Mouse (Mus musculus): Measurements from ENCODE around the gene Zfp984.
"Not testable (repeated sequence)": the region's sequence is repeated elsewhere in the genome, so short reads cannot be mapped to it uniquely, and the experiment has no call there.

The Zfp984 gene

GRCm38 (mm10) chr4:147809292-147809965 is at the start of gene Zfp984:
Gene Zfp984, minus strand, starts transcription at chr4:147809788.
- peak; percentile 8 for DNase-seq

- no peak for DNase-seq
These were observed 41.2 kb upstream of the Zfp984 start for GRCm38 (mm10) chr4:147850776-147851175.

GRCm38 (mm10) chr4:147848584-147848991 is 39.0 kb upstream of the Zfp984 start:
- no peak for DNase-seq

GRCm38 (mm10) chr4:147847614-147848583 is 38.3 kb upstream of the Zfp984 start, which contains the start of gene Zfp933:
Gene Zfp933, minus strand, starts transcription at chr4:147848366.
- peak; percentile 25 for DNase-seq

GRCm38 (mm10) chr4:147842871-147843270 is 33.3 kb upstream of the Zfp984 start:
- DNase-seq: no peak

GRCm38 (mm10) chr4:147839282-147839681 is 29.7 kb upstream of the Zfp984 start:
- DNase-seq: not testable (repeated sequence)

GRCm38 (mm10) chr4:147824389-147824788 is 14.8 kb upstream of the Zfp984 start:
- DNase-seq: no peak

GRCm38 (mm10) chr4:147821414-147821813 is 11.8 kb upstream of the Zfp984 start:
- DNase-seq: not testable (repeated sequence)

- DNase-seq: not testable (repeated sequence)
These were observed 10.1 kb upstream of the Zfp984 start for GRCm38 (mm10) chr4:147819659-147820058.

- DNase-seq: no peak
These were observed 5.1 kb upstream of the Zfp984 start for GRCm38 (mm10) chr4:147814592-147815167.

GRCm38 (mm10) chr4:147813249-147813765 is 3.7 kb upstream of the Zfp984 start:
- no peak for DNase-seq

GRCm38 (mm10) chr4:147809966-147810304 is 347 bp upstream of the Zfp984 start:
- not testable (repeated sequence) for DNase-seq

GRCm38 (mm10) chr4:147808483-147808882 is 1.1 kb downstream of the Zfp984 start:
- DNase-seq: not testable (repeated sequence)

- not testable (repeated sequence) for DNase-seq
These were observed 14.3 kb downstream of the Zfp984 start for GRCm38 (mm10) chr4:147795308-147795707.

GRCm38 (mm10) chr4:147794026-147794665 is 15.4 kb downstream of the Zfp984 start:
- not testable (repeated sequence) for DNase-seq

- not testable (repeated sequence) for DNase-seq
These were observed 16.1 kb downstream of the Zfp984 start for GRCm38 (mm10) chr4:147793390-147793916.

GRCm38 (mm10) chr4:147791729-147792128 is 17.9 kb downstream of the Zfp984 start:
- not testable (repeated sequence) for DNase-seq

GRCm38 (mm10) chr4:147746255-147746654 is 63.3 kb downstream of the Zfp984 start:
- not testable (repeated sequence) for DNase-seq

GRCm38 (mm10) chr4:147738636-147739369 is 70.8 kb downstream of the Zfp984 start:
- not testable (repeated sequence) for DNase-seq

Measured in right cerebral cortex, postnatal 14 days (tissue).